Mouse (Mus musculus) lung, embryonic 14.5 days (tissue): ENCODE measurements around the gene Nckap5. TPM values are rescaled to one million over a fixed set of nuclear protein-coding genes. Genes with fewer than 3 reads are reported as not detected.
A peak's percentile ranks its signal among the peaks of the same experiment; 100 is the strongest.

Experiments used
- ATAC-seq: fragments of 200-750 bp; cut with Nextera tagmentation; 2 replicates; pipeline ENCODE4 v1.8.0; 2017; ENCODE audit warnings: mild to moderate bottlenecking, moderate TSS enrichment, moderate library complexity; ENCODE audit not compliant: insufficient read depth
- DNase-seq: peaks from one replicate; pipeline ENCODE4 v3.0.0-alpha.2; 2015
- H3K27ac ChIP-seq: fragments of 300-500 bp; sonication (generic); 2 replicates; pipeline ENCODE4 v1.5.1; 2014; ENCODE audit warnings: low read depth, mild to moderate bottlenecking, moderate library complexity
- H3K27me3 ChIP-seq: fragments of 300-500 bp; sonication (generic); 2 replicates; pipeline ENCODE4 v1.6.1; 2014; ENCODE audit warnings: low read length, control low read depth; ENCODE audit not compliant: insufficient read depth
- H3K36me3 ChIP-seq: fragments of 300-500 bp; sonication (generic); 2 replicates; pipeline ENCODE4 v1.6.1; 2014; ENCODE audit warnings: control low read depth; ENCODE audit not compliant: insufficient read depth
- H3K4me1 ChIP-seq: fragments of 300-500 bp; sonication (generic); 2 replicates; pipeline ENCODE4 v1.6.1; 2014; ENCODE audit warnings: antibody characterized with exemption, control low read depth; ENCODE audit not compliant: insufficient read depth
- H3K4me2 ChIP-seq: fragments of 300-500 bp; sonication (generic); 2 replicates; pipeline ENCODE4 v1.6.1; 2014; ENCODE audit warnings: mild to moderate bottlenecking
- H3K4me3 ChIP-seq: fragments of 300-500 bp; sonication (generic); 2 replicates; pipeline ENCODE4 v1.5.1; 2014; ENCODE audit warnings: low read depth, low read length
- H3K9ac ChIP-seq: fragments of 300-500 bp; sonication (generic); 2 replicates; pipeline ENCODE4 v1.6.1; 2014
- H3K9me3 ChIP-seq: fragments of 300-500 bp; sonication (generic); 2 replicates; pipeline ENCODE4 v1.6.1; 2016; ENCODE audit warnings: low read depth, low read length, control low read depth
- CTCF ChIP-seq: IDR thresholded peaks from 2 replicates; pipeline ENCODE4 v1.5.1; 2016; ENCODE audit warnings: antibody characterized with exemption, low read depth
- WGBS: fragments of 180-500 bp; shearing (Covaris S2); extraction: QIAGEN DNeasy Blood & Tissue Kit; methylation state at CpG from one replicate; pipeline ENCODE4 v1.1.7; 2014; 5-methylcytosine and 5-hydroxymethylcytosine counted together
- polyA plus RNA-seq: library from polyadenylated mRNA; unstranded; fragments of >200 nt; fragmentation: Nextera tagmentation; extraction: Ambion mirVana; gene quantifications from 2 replicates; pipeline ENCODE4 v1.2.1, GENCODE M21; 2014

Nckap5 gene
- polyA plus RNA-seq, 1 experiment from 2014 or later, result 37.8 TPM

GRCm38 (mm10) chr1:126504717-126505116 lies 325.9 kb downstream of the Nckap5 start:
- WGBS, result 68% methylated on average over 4 of the region's 4 CpGs
- H3K9me3 ChIP-seq, result no peaks in the 10 kb centered on the region
- no peaks in the 10 kb centered on the region for H3K36me3 ChIP-seq
- H3K4me3 ChIP-seq, result no peak overlapping the region
- ATAC-seq (no peak), DNase-seq (no peak)
- no peak for TF ChIP-seq CTCF
- no peak overlapping the region for H3K27ac ChIP-seq
- H3K4me2 ChIP-seq, result no peak overlapping the region
- H3K9ac ChIP-seq, result no peak overlapping the region
- no peaks in the 10 kb centered on the region for H3K27me3 ChIP-seq
- H3K4me1 ChIP-seq, result no peaks in the 10 kb centered on the region

- peak; percentile 37 for DNase-seq
- no peaks in the 10 kb centered on the region for H3K36me3 ChIP-seq
- no peak overlapping the region for H3K9ac ChIP-seq
- no peaks in the 10 kb centered on the region for H3K27me3 ChIP-seq
- H3K4me2 ChIP-seq, result no peak overlapping the region
- H3K4me3 ChIP-seq, result no peak overlapping the region
- ATAC-seq, result peak; percentile 47; the same call in 1 of the 2 replicates
- H3K27ac ChIP-seq, result no peak overlapping the region
- no peaks in the 10 kb centered on the region for H3K4me1 ChIP-seq
- no peak for TF ChIP-seq CTCF
- no peaks in the 10 kb centered on the region for H3K9me3 ChIP-seq
- WGBS, result 59% methylated on average over 2 of the region's 2 CpGs
Observed at GRCm38 (mm10) chr1:126502741-126503140, 327.9 kb downstream of the Nckap5 start.

GRCm38 (mm10) chr1:126496722-126497121 lies 333.9 kb downstream of the Nckap5 start:
- peak; percentile 51 for TF ChIP-seq CTCF
- ATAC-seq, result no peak
- WGBS, result 72% methylated on average over 7 of the region's 7 CpGs

GRCm38 (mm10) chr1:126492206-126493071 lies 338.2 kb downstream of the Nckap5 start:
- Histone ChIP-seq H3K4me2 (peak overlapping the region; percentile 93), H3K4me3 (peak overlapping the region; percentile 54), H3K9ac (peak overlapping the region; percentile 65), H3K4me1 (peaks cover 10% of the 10 kb centered on the region; the same call in 1 of the 2 replicates), H3K36me3 (no peaks in the 10 kb centered on the region), H3K27ac (0 out of 2 replicates have a peak overlapping the region, but pooled peaks have one; percentile 30), H3K9me3 (no peaks in the 10 kb centered on the region), H3K27me3 (no peaks in the 10 kb centered on the region)
- ATAC-seq (peak; percentile 85), DNase-seq (peak; percentile 69)
- peak; percentile 8; the same call in 1 of the 2 replicates for TF ChIP-seq CTCF
- WGBS, result 6% methylated on average over 35 of the region's 35 CpGs

More at GRCm38 (mm10) chr1:126496722-126497121, 333.9 kb downstream of the Nckap5 start:
- no peak overlapping the region for H3K9ac ChIP-seq
- H3K4me1 ChIP-seq, result peaks cover under 1% of the 10 kb centered on the region; the same call in 1 of the 2 replicates
- H3K36me3 ChIP-seq, result no peaks in the 10 kb centered on the region
- H3K27me3 ChIP-seq, result no peaks in the 10 kb centered on the region
- no peak for DNase-seq
- H3K4me3 ChIP-seq, result no peak overlapping the region
- H3K4me2 ChIP-seq, result no peak overlapping the region
- no peak overlapping the region for H3K27ac ChIP-seq
- no peaks in the 10 kb centered on the region for H3K9me3 ChIP-seq

GRCm38 (mm10) chr1:126491412-126491811 lies 339.2 kb downstream of the Nckap5 start:
- DNase-seq, result no peak
- Histone ChIP-seq H3K9me3 (no peaks in the 10 kb centered on the region), H3K27me3 (no peaks in the 10 kb centered on the region), H3K4me1 (peaks cover 10% of the 10 kb centered on the region; the same call in 1 of the 2 replicates), H3K36me3 (no peaks in the 10 kb centered on the region), H3K9ac (no peak overlapping the region), H3K4me2 (peak overlapping the region; percentile 93), H3K27ac (no peak overlapping the region), H3K4me3 (peak overlapping the region; percentile 54; the same call in 1 of the 2 replicates)
- no peak for ATAC-seq
- TF ChIP-seq CTCF, result no peak
- WGBS, result 67% methylated on average over 5 of the region's 5 CpGs

GRCm38 (mm10) chr1:126490256-126490655 lies 340.3 kb downstream of the Nckap5 start:
- 40% methylated on average over 6 of the region's 6 CpGs for WGBS

GRCm38 (mm10) chr1:126484664-126485087 lies 345.9 kb downstream of the Nckap5 start:
- peak; percentile 40 for TF ChIP-seq CTCF
- Histone ChIP-seq H3K27me3 (no peaks in the 10 kb centered on the region), H3K27ac (no peak overlapping the region), H3K4me2 (no peak overlapping the region), H3K9ac (no peak overlapping the region), H3K36me3 (no peaks in the 10 kb centered on the region), H3K9me3 (no peaks in the 10 kb centered on the region), H3K4me1 (peaks cover 19% of the 10 kb centered on the region), H3K4me3 (no peak overlapping the region)
- peak; percentile 80 for DNase-seq
- ATAC-seq, result peak; percentile 50
- WGBS, result 64% methylated on average over 6 of the region's 6 CpGs

More at GRCm38 (mm10) chr1:126490256-126490655, 340.3 kb downstream of the Nckap5 start:
- no peak for ATAC-seq
- peak; percentile 30 for DNase-seq
- no peak for TF ChIP-seq CTCF
- Histone ChIP-seq H3K27ac (no peak overlapping the region), H3K4me2 (no peak overlapping the region; the same call in 1 of the 2 replicates), H3K9me3 (no peaks in the 10 kb centered on the region), H3K27me3 (no peaks in the 10 kb centered on the region), H3K4me1 (peaks cover 10% of the 10 kb centered on the region; the same call in 1 of the 2 replicates), H3K9ac (no peak overlapping the region), H3K36me3 (no peaks in the 10 kb centered on the region), H3K4me3 (no peak overlapping the region)
